Mouse (Mus musculus): Measurements from ENCODE around the gene Opcml.

The Opcml gene

GRCm38 (mm10) chr9:28432159-28432558, 641.6 kb downstream of the Opcml start:
- no peak for DNase-seq (ENCODE audit: extremely low spot score)

- no peak for DNase-seq (ENCODE audit: extremely low spot score)
Measured at GRCm38 (mm10) chr9:28438752-28439151, 648.2 kb downstream of the Opcml start.

GRCm38 (mm10) chr9:28439433-28440191, 649.0 kb downstream of the Opcml start:
- no peak for DNase-seq (ENCODE audit: extremely low spot score)

- DNase-seq (ENCODE audit: extremely low spot score): no peak
Measured at GRCm38 (mm10) chr9:28440192-28440795, 649.7 kb downstream of the Opcml start.

GRCm38 (mm10) chr9:28444485-28444884, 653.9 kb downstream of the Opcml start:
- no peak for DNase-seq (ENCODE audit: extremely low spot score)

- DNase-seq (ENCODE audit: extremely low spot score): no peak
Measured at GRCm38 (mm10) chr9:28444972-28445371, 654.4 kb downstream of the Opcml start.

- no peak for DNase-seq (ENCODE audit: extremely low spot score)
Measured at GRCm38 (mm10) chr9:28445863-28446262, 655.3 kb downstream of the Opcml start.

- DNase-seq (ENCODE audit: extremely low spot score): no peak
Measured at GRCm38 (mm10) chr9:28446278-28447064, 655.9 kb downstream of the Opcml start.

- DNase-seq (ENCODE audit: extremely low spot score): no peak
Measured at GRCm38 (mm10) chr9:28452509-28452908, 661.9 kb downstream of the Opcml start.

- no peak for DNase-seq (ENCODE audit: extremely low spot score)
Measured at GRCm38 (mm10) chr9:28453062-28453461, 662.5 kb downstream of the Opcml start.

- DNase-seq (ENCODE audit: extremely low spot score): no peak
Measured at GRCm38 (mm10) chr9:28457982-28458770, 667.6 kb downstream of the Opcml start.

GRCm38 (mm10) chr9:28463622-28464021, 673.0 kb downstream of the Opcml start:
- no peak for DNase-seq (ENCODE audit: extremely low spot score)

GRCm38 (mm10) chr9:28469419-28469818, 678.8 kb downstream of the Opcml start:
- no peak for DNase-seq (ENCODE audit: extremely low spot score)

GRCm38 (mm10) chr9:28471501-28471900, 680.9 kb downstream of the Opcml start:
- peak; percentile 2 for DNase-seq (ENCODE audit: extremely low spot score)

- DNase-seq (ENCODE audit: extremely low spot score): no peak
Measured at GRCm38 (mm10) chr9:28474586-28474985, 684.0 kb downstream of the Opcml start.

GRCm38 (mm10) chr9:28481261-28481660, 690.7 kb downstream of the Opcml start:
- no peak for DNase-seq (ENCODE audit: extremely low spot score)

- DNase-seq (ENCODE audit: extremely low spot score): no peak
Measured at GRCm38 (mm10) chr9:28488499-28488898, 697.9 kb downstream of the Opcml start.

GRCm38 (mm10) chr9:28489828-28490227, 699.3 kb downstream of the Opcml start:
- no peak for DNase-seq (ENCODE audit: extremely low spot score)

GRCm38 (mm10) chr9:28490410-28490809, 699.8 kb downstream of the Opcml start:
- DNase-seq (ENCODE audit: extremely low spot score): no peak

GRCm38 (mm10) chr9:28499841-28500794, 709.5 kb downstream of the Opcml start:
- DNase-seq (ENCODE audit: extremely low spot score): no peak

- DNase-seq (ENCODE audit: extremely low spot score): no peak
Measured at GRCm38 (mm10) chr9:28513905-28514304, 723.3 kb downstream of the Opcml start.

All from embryo, embryonic 9.5 days (tissue).